Mouse (Mus musculus): ENCODE measurements around the gene Ceacam18.

DNA sequence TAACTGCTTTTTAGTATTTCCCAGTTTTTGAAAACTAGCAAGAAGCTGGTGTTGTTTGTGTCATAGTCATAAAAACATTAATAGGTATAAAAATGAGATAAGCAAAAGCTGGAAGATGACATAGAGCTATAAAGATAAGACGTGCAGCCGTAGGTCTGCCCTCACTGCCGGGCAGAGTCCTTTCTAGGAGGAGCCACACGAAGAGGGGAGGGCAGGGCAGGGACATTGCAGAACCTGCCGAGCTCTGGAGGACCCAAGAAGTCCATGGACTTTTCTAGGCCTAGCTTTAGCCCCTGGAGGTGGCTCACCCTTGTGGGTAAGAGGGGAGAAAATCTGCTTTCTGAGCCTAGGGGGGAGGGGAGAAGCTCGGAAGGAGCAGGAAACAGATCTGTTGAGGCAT lies at the start of gene Ceacam18:
- TF ChIP-seq CTCF (IDR thresholded peaks at IDR 0.05; ENCODE audit: borderline replicate concordance, insufficient read depth, low read length) = no peak
- TF ChIP-seq POLR2A (IDR thresholded peaks at IDR 0.05; ENCODE audit: low read depth, low read length) = no peak

Measured in embryonic fibroblast, embryonic 13.5 days (primary cell).